Mouse (Mus musculus) A20 (cell line): Measurements from ENCODE around the gene Shroom3.
"Not testable (repeated sequence)": the region's sequence is repeated elsewhere in the genome, so short reads cannot be mapped to it uniquely, and the experiment has no call there.

Source experiments
- DNase-seq: peaks from one replicate; pipeline ENCODE4 v3.0.0-alpha.2; 2011; ENCODE audit warnings: low read depth, low spot score

Gene Shroom3

GRCm38 (mm10) chr5:92893284-92893683, 210.0 kb downstream of the Shroom3 start:
- DNase-seq = no peak

- DNase-seq = no peak
Observed at GRCm38 (mm10) chr5:92893711-92894110, 210.5 kb downstream of the Shroom3 start.

GRCm38 (mm10) chr5:92895877-92896276, 212.6 kb downstream of the Shroom3 start:
- no peak for DNase-seq

DNA sequence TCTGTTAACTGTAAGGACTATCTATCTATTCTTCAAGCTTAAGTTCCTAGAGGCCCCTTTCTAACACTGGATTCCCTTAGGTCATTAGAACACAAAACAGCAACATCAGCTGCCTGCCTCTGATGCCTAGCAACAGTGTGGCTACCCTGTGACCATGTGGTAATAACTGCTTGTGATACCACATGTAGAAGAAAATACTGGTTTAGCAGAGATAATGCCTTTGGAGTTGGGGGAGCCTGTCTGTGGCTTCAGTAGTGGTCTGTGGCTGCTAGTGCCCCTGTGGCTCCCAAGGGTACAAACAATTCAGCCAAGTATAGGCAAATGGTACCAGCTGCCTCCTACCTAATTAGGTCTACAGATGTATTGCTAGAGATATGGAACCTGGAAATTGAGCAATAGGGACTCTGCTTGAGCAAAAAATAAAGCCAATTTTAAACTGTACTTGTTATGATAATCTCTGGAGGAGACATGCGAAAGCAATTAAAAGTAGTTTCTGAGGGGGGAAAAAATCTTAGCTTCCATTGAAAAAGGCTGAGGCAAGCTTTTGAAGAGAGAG, 213.6 kb downstream of the Shroom3 start:
- DNase-seq = no peak

DNA sequence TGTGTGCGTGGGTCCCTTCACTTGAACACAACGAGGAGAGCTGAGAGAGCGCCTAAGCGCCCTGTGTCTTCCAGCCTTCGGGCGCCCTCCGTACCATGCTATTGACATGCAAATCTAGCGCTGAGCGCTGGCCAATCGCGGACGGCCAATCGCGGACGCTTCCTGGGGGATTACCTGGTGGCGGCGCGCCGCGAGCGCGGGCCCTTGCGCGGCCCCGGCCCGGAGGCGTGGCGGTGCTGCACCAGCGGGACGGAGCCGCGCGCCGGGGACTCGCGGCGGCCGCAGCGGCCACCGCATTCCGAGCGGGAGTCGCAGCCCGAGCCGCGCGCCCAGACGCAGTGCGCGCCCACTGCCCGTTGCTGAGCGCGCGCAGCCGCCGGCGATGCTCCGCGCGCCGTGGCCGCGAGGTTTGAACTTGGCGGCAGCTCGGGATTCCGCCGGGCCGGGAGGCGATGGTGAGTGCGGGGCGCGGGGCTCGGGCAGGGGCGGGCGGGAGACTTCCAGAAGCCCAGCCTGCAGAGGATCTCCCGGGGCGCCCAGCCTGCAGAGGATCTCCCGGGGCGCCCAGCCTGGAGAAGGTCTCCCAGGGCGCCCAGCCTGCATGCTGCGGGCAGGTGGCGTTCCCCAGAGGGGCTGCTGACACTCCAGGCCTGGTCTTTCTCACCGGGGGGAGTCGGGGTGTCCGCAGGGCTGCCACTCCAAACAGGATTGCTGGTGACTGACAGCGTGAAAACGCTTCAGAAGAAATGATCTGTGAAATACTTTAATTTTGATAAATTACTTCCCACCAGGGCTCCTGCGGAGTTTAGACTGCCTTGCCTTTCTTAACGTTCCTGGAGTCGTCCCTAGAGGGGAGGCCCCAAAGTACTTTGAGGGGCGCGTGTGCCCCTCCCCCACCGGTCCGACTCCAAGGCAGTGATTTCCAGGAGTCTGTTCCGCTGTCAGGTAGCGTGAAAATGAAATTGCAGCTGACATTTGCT, 214.8 kb downstream of the Shroom3 start:
- DNase-seq = no peak

- DNase-seq = no peak
Observed at GRCm38 (mm10) chr5:92900470-92900869, 217.2 kb downstream of the Shroom3 start.

DNA sequence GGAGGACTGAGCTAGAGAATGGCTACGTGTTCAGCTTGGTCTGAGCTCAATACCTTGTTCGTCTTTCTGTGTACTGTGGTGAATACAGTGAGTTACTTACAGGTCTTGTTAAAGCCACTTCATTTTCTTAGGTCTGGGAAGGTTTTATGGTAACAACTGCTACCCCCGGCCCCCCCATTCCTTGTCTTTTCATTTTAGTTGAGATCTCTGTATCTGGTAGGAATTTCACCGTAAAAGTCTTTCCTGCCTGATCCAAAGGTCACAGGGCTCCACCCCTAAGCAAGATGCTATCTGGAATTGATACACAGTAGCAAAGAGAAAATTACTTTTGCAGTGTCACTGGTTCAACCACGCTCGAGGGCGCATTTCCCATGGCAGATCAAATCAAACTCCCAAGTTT, 218.6 kb downstream of the Shroom3 start:
- DNase-seq = no peak

DNA sequence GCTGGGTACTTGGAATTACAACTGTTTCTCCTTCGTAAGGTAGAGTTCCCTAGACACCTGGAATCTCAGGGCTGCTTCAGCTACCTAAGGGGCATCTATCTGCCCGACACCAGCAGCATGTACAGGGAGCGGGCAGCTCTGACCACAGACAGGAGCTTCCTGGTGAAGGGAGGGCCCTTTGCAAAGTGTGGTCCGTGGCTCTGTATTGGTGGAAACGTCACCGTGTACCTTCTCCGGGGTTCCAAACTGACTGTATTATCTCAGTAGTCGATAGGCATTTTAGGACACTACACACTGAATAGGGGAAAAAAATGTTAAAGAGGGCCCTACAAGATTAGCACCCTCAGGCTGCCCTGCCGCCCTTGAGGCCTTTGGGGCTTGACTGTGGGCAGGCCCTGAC, 221.9 kb downstream of the Shroom3 start:
- no peak for DNase-seq

GRCm38 (mm10) chr5:92905594-92906008, 222.4 kb downstream of the Shroom3 start:
- DNase-seq = no peak

DNA sequence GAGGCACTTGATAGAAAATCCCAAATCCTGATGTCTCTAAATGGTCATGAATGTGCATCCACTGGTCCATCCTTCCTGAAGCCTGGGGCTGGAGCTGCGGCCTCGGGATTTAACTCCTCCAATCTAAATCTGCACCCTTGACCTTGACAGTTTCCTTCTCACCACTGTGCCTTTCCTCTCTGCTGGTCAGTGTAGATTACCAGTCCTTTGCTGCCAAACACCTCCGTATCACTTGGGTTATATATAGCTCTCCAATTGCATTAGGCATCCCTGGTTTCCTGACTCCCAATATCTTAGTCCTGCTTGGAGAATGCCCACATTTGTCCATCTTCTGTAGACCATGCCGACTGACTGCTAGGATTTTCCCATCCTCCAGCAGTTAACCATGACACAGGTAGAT, 225.0 kb downstream of the Shroom3 start:
- DNase-seq = no peak

DNA sequence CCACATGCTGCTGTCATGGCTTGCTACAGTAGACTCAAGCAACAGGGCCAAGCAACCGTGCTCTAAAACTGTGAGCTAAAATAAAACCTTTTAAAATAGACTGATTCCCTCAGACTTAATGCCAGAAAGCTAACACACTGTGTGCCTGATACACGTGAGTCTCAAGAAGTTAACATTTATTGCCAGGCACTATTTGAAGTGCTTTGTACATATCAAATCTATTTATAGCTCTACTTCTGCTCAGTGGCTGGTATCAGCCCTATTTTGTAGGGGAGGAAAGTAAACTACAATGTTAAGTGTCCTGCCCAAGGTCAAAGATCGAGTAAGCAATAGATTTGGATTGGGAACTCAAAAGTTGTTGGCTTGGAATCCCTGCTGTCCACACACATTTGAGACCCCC, 227.6 kb downstream of the Shroom3 start:
- DNase-seq = no peak

DNA sequence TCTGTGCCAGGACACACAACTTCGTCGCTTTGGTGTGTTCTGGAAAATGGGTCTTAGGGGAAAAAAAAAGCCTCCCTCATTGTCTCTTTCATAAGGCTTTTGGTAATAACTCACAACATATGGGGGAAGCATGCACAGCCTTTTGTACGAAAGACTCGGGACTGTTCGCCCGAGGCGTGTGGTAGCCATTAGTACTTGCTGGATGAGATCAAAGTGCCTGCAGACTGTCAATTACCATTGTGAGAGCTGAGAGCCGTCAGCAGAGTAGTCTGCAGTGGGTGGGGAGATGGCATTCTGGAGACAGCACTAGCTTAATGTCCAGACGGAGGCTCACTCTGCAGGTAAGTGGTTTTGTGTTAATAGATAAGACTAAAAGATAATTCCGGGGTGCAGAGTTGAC, 232.2 kb downstream of the Shroom3 start:
- no peak for DNase-seq

- DNase-seq = no peak
Observed at GRCm38 (mm10) chr5:92917755-92918154, 234.5 kb downstream of the Shroom3 start.

- no peak for DNase-seq
Observed at GRCm38 (mm10) chr5:92918170-92918569, 234.9 kb downstream of the Shroom3 start.

DNA sequence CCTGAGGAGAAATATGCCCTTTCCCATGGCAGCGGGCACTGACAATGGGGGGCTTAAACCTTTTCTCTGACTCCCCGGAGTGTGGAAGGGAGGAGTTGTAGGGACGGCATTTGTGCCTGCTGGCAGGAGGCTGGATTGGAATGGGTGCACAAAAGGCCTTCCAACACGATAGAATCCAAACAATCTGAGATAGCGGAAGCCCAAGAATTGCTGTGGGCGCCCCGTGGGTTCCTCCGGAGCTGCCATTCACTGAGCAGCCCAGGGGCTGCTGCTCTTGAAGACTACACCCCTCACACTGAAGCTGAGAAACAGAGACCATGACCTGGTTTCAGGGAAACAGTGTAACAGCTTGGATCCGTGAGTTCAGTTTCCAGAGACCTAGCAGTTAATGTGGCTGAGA, 235.6 kb downstream of the Shroom3 start:
- DNase-seq = no peak

GRCm38 (mm10) chr5:92919390-92919789, 236.2 kb downstream of the Shroom3 start:
- DNase-seq = no peak

DNA sequence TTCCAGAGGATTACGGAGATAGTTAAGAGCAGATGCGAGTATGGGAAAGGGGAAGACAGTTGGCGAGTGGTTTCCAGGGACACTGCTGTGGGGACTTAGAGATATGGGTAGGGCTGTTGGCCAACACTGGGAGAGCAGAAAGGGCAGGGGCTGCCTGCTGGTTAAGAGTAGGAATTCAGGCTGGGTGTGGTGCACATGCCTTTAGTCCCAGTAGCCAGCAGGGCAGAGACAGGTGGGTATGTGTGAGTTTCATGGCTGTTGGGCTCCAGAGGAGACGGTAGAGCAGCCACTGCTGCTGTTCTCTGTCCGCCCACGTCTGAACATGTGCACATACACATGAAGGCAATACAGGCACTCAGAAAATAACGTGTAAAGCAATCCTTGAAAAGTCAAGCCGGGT, 237.7 kb downstream of the Shroom3 start:
- no peak for DNase-seq

GRCm38 (mm10) chr5:92921728-92922127, 238.5 kb downstream of the Shroom3 start:
- peak; percentile 13 for DNase-seq

DNA sequence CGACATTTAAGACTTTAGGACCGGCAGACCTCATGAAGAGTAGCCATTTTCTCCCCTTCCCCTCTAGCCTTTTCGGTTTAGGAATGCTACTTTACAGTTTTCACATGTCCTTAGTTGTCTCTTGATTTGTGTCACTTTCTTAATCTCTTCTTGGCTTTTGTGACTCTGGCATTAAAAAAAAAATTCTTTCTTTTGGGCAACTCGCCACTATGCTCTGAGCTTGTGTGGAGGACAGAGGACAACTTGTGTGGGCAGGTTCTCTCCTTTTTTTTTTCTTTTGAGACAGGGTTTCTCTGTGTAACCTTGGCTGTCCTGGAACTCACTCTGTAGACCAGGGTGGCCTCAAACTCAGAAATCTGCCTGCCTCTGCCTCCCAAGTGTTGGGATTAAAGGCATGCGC, 239.7 kb downstream of the Shroom3 start:
- DNase-seq = not testable (repeated sequence)

DNA sequence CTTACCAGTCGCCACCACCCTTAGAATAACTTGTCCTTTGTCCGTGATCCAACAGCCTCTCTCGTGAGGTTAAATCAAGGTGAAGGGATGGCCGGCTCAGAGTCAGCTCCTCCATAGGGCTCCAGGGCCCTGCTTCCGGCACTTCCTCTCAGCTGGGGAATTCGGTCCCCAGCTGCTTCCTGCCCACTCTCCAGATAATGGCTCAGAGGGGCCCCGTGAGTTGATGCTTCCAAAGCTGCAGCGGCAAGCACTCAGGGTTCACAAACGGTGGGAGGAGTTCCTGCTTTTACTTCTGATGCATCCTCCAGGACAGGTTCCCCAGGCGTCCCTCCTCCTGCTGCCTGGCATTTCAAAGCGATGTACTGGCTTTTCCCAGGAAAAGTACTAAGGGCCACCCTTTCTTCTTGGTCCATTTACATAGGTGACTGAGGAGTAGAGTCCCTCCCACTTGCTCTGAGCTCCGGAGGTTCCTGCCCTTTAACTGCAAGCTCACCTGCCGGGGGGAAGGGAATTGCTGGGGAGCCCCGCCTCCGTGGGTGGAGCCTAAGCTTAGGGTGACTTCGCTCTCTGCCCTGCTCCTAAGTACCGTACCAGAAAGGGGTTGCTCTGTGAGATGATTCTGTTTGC, 241.7 kb downstream of the Shroom3 start:
- DNase-seq = no peak

DNA sequence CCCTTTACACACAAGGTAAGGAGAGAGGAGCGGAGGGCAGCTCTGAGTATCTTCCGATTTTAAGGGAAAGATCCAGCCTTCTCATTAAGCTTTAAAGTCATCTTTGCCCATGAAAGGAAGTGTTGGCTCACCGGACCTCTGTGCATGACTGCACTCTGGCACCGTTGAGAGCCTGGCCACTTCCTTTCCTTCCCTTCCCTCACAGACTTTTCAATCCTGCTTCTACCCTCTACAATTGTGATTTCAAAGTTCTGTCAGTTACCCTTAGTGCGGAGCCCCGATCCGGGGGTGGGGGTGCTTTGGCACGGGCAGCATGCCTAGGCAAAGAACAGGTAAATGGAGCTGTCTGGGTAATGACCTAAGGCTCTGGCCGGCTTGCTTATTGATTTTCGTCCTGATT, 244.4 kb downstream of the Shroom3 start:
- DNase-seq = no peak

DNA sequence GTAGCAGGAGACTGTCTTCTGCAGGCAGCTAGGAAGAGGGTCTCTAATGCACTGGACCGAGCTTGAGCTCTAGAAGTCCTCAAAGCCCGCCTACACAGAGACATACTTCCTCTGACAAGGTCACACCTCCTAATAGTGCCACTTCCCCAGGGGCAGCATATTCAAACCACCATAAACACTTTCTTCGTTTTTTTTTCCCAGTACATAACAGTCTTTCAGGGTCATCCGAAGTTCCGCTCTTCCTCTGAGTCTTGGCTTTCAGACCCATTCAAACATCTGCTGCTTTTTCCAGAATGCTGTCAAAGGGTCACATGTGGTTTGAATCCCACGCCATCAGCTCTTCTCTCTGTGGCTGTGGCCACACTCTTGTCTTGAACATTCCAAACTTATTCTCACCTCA, 247.3 kb downstream of the Shroom3 start:
- no peak for DNase-seq

DNA sequence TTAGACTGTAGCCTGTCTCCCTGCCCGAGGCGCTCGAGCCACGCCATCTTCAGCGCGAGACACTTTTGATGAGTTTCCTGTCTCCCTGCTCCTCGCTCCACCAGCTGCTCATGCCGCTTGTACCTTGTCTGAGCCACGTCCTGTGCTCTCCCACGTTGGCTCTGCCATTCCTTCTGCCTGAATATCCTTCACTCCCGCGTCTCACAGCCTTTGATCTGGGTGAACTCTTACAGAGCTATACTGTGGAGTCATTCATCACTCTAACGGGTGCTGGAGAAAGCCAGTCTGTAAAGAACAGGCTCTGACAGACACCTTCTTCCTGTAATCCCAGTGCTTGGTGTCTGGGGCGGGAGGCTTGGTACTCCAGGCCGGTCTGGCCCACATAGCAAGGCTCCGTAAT, 248.1 kb downstream of the Shroom3 start:
- no peak for DNase-seq
